Mouse (Mus musculus) urinary bladder, adult 2 months (tissue): Measurements from ENCODE around the gene Stk39. TPM values are rescaled to one million over a fixed set of nuclear protein-coding genes. Genes with fewer than 3 reads are reported as not detected.

Experiments
- polyA plus RNA-seq: library from polyadenylated mRNA; depleted of rRNA; stranded (reverse); fragments of >200 nt; gene quantifications from 2 replicates; pipeline ENCODE4 v1.2.3, GENCODE M21; 2012; rRNA removed

The Stk39 gene
- polyA plus RNA-seq, 1 experiment: 22.7 TPM

Other genes starting within 250 kb of the Stk39 start
- gene 4933409G03Rik, start 110.1 kb upstream of the Stk39 start, polyA plus RNA-seq: not detected in 2 replicates
- not detected in 2 replicates for gene 4932414N04Rik, start 184.2 kb upstream of the Stk39 start, polyA plus RNA-seq